Mouse (Mus musculus) megakaryocyte-erythroid progenitor cell, adult 5-6 weeks (primary cell): ENCODE measurements around the gene Crip1. TPM values are rescaled to one million over a fixed set of nuclear protein-coding genes. Genes with fewer than 3 reads are reported as not detected.

Experiments used
- total RNA-seq, 2 experiments: library from RNA; stranded (forward) in 1 of 2; stranded (reverse) in 1 of 2; fragments of 200-1000, 215-1000 nt in 1 of 2; fragments of >200 nt in 1 of 2; fragmentation: Nextera tagmentation in 1 of 2; gene quantifications; 2 replicates each; pipeline ENCODE4 v1.2.3; 2014 to 2017

Gene Crip1
- total RNA-seq, 2 experiments from 2014 or later, result 258 to 286 TPM

Other genes starting within 250 kb of the Crip1 start
- 0.11 and 0.99 TPM in 2 replicates for gene Jag2, start 216.5 kb upstream of the Crip1 start, total RNA-seq (2014; fragmentation: Nextera tagmentation)
- gene Jag2, start 216.5 kb upstream of the Crip1 start, total RNA-seq (2017), result 0.23 and 5.7 TPM in 2 replicates
- gene Nudt14, start 204.2 kb upstream of the Crip1 start, total RNA-seq (2014; fragmentation: Nextera tagmentation), result 9.9 and 22.9 TPM in 2 replicates
- gene Nudt14, start 204.2 kb upstream of the Crip1 start, total RNA-seq (2017), result 1.9 and 7.5 TPM in 2 replicates
- gene Btbd6, start 169.8 kb upstream of the Crip1 start, total RNA-seq (2014; fragmentation: Nextera tagmentation), result 4.2 and 6.5 TPM in 2 replicates
- gene Btbd6, start 169.8 kb upstream of the Crip1 start, total RNA-seq (2017), result 5.0 and 8.7 TPM in 2 replicates
- gene Brf1, start 145.6 kb upstream of the Crip1 start, total RNA-seq (2014; fragmentation: Nextera tagmentation), result 79.6 and 114 TPM in 2 replicates
- 58.8 and 83.3 TPM in 2 replicates for gene Brf1, start 145.6 kb upstream of the Crip1 start, total RNA-seq (2017)
- gene Pacs2, start 131.8 kb upstream of the Crip1 start, total RNA-seq (2014; fragmentation: Nextera tagmentation), result 31.6 and 33.3 TPM in 2 replicates
- gene Pacs2, start 131.8 kb upstream of the Crip1 start, total RNA-seq (2017), result 9.4 and 10.0 TPM in 2 replicates
- 2.6 TPM in 1 of 2 replicates, not detected in the other for gene Tex22, start 71.8 kb upstream of the Crip1 start, total RNA-seq (2014; fragmentation: Nextera tagmentation)
- gene Tex22, start 71.8 kb upstream of the Crip1 start, total RNA-seq (2017), result not detected in 2 replicates
- gene Mta1, start 48.0 kb upstream of the Crip1 start, total RNA-seq (2014; fragmentation: Nextera tagmentation), result 131 and 142 TPM in 2 replicates
- gene Mta1, start 48.0 kb upstream of the Crip1 start, total RNA-seq (2017), result 30.7 and 54.1 TPM in 2 replicates
- 26.1 and 45.9 TPM in 2 replicates for gene Crip2, start 6.1 kb upstream of the Crip1 start, total RNA-seq (2014; fragmentation: Nextera tagmentation)
- gene Crip2, start 6.1 kb upstream of the Crip1 start, total RNA-seq (2017), result 11.6 and 18.2 TPM in 2 replicates
- 13.5 and 29.1 TPM in 2 replicates for gene Tedc1, start 10.1 kb downstream of the Crip1 start, total RNA-seq (2014; fragmentation: Nextera tagmentation)
- gene Tedc1, start 10.1 kb downstream of the Crip1 start, total RNA-seq (2017), result 10.7 and 15.7 TPM in 2 replicates
- gene Tmem121, start 39.6 kb downstream of the Crip1 start, total RNA-seq (2014; fragmentation: Nextera tagmentation), result 0.22 and 0.74 TPM in 2 replicates
- gene Tmem121, start 39.6 kb downstream of the Crip1 start, total RNA-seq (2017), result not detected in 2 replicates